Mouse (Mus musculus): ENCODE measurements at regions not wholly inside any gene's neighbourhood (a gene's known extent, or its start where the extent isn't known, plus 50 kb on each side); places are given as distances from the start of the nearest gene placed in this dataset.
"Not testable (repeated sequence)": the region's sequence is repeated elsewhere in the genome, so short reads cannot be mapped to it uniquely, and the experiment has no call there.

DNA sequence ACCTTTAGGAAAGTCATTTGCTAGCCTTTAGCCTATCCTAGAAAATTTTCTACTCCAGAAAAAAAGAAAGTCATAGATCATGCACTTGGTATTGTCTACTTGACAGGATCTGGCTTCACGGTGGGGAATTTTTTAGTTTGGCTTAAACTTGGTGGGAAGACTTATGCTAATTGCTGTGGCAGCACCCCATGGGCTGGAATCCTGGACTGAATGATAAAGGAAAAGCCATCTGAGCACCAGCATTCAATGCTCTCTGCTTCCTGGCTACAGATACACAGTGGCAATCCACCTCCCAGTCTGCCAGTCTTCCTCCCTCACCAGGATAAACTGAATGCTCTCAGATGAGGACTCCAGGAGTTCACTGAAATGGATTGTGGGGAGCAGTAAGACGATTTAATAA is 220.1 kb downstream of the Diras2 start:
- in situ Hi-C loops (cut with MboI, MseI) = no loop called here

DNA sequence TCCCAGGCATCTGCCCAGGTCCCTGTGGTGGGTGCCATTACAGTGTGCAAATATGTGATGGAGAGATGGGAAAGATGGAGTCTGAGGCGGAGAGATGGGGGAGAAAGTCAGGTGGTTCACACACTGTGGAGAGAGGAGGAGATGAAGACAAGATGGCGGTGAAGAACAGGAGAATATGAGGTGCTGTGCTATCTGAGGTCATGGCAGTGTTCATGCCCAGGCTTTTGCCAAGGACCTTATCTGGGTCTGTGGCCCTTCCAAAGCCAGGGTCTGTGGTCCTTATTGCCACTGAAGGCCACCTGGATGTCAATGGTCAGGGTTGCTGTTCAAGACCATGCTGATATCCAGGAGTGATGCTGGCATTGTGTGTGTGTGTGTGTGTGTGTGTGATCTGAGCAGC is 212.8 kb downstream of the Diras2 start:
- in situ Hi-C loops (cut with MboI, MseI) = no loop called here

DNA sequence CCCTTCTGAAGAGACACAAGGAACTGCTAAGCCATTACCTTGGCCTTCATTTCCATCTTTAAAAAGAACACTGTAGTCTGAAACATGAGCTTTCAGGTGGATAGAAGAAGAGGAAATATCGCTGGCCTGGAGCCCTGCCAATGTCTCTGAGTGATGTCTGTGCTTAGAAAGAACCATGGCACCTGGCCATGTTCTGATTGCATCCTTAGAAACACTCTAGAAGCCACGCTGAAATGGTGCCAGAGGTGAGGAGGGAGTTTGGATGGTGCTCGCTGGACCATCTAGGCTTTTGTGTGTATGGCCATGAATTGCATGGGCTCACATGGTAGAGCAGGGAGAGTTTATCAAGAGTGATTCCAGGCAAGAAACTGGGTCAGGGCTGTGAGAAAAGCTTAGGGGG is 207.4 kb downstream of the Diras2 start:
- in situ Hi-C loops (cut with MboI, MseI) = no loop called here

DNA sequence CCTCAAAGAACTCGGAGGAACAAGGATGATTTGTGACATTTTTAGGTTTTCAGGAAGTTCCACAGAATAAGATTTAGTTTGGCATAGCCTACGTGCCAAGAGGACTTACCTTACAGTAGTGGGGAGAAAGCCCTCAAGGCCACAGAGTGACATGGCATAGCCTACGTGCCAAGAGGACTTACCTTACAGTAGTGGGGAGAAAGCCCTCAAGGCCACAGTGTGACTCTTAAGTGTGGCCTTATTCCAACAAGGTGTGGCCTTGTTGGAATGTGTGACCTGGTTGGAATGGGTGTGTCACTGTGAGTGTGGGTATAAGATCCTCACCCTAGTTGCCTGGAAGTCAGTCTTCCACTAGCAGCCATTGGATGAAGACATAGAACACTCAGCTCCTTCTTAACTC is 206.7 kb downstream of the Diras2 start:
- in situ Hi-C loops (cut with MboI, MseI) = not testable (repeated sequence)

DNA sequence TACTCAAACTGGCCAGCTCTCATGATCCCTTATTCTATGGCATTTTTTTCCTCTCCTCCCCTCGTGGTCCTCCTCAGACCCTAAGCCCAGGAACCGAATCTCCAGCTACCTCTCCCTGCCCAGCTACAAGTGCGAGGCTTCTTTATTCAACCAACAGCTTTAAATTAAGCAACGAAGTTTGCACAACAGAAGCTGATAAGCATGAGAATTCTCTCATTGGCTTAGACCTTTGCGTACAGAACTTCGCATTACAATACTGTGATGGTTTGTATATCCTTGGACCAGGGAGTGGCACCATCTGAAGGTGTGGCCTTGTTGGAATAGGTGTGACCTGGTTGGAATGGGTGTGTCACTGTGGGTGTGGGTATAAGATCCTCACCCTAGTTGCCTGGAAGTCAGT is 205.4 kb downstream of the Diras2 start:
- in situ Hi-C loops (cut with MboI, MseI) = not testable (repeated sequence)

DNA sequence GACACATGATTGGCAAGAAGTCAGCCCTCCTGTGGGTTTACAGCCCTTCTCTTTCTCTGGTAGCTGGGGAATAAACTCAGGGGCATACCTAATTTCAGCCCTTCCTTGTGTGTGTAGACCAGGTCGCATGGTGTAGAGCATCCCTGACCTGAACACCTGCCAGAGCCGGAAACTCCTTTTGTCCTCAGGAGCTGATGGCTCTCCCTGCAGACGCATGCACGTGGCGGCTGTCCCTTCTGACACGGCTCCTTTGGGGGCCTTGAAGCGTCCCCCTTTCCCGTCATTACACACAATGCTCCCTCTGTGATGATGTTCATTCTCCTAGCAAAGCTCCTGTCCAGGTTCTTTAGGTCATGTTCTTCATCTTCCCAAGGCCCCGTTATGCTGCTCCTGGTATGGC is 203.3 kb downstream of the Diras2 start:
- in situ Hi-C loops (cut with MboI, MseI) = no loop called here

DNA sequence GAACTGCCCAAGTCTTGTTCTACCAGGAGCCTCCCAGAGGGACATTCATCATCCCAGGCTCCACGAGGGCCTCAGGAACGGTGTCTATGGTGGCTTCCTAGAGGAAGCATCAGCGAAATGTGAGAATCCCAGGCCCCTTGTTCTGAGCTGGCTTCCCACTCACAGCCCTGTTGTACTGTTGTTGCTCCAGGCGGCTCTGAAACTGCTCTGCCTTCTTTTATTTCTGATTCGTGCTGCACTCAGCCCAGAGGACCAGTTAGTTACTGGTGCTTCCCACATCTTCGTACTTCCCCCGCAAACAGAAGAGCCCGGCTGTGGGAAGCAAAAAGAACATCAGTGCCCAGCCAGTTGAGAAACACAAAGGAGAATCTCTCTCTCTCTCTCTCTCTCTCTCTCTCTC is 202.3 kb downstream of the Diras2 start:
- in situ Hi-C loops (cut with MboI, MseI) = no loop called here

DNA sequence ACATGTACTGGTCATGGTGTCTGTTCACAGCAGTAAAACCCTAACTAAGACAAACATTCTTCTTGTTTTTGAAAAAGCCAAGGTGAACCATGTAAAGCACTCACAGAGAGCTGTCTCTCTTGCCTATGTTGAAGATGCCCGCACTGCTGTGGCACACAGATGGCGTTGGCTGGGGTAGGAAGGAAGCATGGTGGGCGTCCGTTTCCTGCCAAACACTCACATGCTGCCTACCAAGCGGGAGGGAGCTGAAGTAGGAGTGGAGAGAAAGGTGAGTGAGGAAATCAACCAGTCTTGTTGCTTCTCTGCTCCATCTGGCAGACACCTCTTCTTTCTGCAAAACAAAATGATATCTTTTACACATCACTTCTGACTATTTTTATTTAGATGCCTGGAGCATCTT is 200.0 kb downstream of the Diras2 start:
- in situ Hi-C loops (cut with MboI, MseI) = no loop called here

DNA sequence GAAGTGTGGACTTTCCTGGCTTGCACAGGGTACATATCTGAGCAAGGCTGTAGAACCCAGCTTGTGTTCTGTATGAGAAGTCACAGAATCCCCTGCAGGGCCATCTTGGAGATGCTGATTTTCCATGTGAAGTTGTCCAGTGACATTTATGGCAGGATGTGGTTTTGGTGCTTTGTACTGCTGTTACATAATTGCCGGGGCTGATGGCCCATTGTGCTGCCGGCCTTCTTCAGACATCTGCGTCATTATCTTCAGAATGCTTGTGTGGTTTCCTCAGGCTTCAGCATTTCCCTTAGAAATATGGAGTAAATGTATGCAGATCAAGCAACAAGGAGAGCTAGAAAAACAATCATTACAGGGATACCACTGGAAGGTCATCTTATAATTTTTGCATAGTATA is 196.1 kb downstream of the Diras2 start:
- in situ Hi-C loops (cut with MboI, MseI) = no loop called here

DNA sequence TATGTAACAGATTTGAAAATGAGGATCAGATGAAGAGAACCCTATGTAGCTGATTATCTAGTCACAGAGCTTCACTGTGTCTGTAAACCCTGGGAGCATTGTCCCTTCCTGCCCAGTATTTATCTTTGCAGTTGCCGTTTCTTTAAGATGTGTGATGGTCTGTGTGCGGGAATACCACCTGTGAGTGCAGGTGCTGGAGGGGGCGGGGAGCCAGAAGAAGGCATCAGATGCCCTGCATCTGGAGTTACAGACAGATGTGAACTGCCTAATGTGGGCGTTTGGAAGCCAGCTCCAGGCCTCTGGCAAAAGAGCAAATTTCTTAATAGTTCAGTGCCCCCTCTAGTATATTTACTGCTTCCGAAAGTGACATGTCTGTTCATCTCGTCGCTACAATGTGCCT is 193.1 kb downstream of the Diras2 start:
- in situ Hi-C loops (cut with MboI, MseI) = no loop called here

DNA sequence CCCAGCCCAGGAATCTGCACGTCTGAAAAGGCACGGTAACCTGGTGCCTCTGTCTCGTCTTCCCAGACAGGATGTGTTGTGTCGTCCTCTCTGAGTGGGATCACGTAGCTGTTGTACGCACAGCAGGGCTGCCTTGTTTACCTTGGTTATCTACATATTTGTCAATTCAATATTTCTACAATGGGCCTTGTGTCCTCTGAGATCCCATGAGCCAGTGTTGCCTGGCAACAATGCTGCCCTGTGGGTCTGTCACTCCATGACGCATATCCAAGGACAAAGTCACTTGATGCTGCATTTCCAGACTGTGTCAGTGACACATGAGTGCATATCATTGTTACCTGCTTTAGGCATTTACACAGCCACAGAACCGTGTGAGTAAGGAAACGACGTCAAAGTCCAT is 191.9 kb downstream of the Diras2 start:
- in situ Hi-C loops (cut with MboI, MseI) = no loop called here

DNA sequence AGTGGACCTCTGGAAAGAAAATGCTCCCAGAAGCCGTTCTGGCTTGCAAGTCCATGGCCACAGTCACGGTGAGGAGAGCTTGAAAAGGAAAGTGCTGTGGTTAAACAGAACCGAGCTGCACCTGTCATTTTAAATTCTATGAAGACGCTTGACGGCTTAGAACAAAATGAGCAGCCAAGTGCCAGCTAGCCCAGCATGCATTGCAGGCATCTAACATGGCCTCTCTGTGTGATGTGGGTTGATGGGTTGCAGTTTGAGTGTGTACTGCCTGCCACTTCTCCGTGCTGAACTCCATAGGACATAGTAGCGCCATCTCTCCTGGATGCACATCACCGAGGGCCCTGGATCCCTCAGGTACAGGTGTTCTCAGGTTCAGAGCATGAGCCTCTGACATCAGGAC is 189.1 kb downstream of the Diras2 start:
- in situ Hi-C loops (cut with MboI, MseI) = no loop called here

DNA sequence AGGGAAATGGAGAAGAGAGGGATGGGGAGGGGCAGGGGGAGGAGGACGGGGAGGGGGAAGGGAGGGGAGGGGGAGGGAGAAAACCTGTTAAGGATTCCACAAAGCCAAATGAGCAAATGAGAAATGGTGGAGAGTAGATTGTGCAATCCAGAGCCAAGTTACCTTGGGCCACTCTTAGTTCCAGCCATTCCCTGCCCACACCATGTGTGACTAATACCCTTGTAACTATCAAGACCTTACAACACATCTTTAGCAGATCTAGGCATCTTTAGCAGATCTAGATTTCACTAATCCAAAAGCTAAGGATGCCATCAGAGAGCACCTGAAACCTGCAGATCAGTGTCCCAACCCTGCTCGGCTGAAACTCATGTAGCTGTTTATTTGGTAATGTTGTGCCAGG is 186.7 kb downstream of the Diras2 start:
- in situ Hi-C loops (cut with MboI, MseI) = no loop called here

DNA sequence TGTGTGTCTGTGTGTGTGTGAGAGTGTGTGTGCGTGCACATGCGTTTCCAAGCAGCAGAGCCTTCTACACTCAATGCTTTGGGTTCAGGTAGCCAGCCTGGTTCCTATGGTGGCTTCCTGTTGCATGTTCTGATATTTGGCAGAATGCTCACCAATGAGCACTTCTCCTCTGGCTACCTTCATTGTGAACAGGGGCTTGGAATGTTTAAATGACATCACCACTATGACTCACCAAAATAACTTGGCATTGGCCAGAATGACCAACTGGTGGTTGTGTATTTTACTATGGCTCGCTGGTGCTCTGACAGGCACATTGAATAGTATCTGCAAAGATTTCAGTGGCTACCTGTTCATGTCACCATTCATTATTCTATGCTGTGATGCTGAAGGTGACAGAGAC is 186.2 kb downstream of the Diras2 start:
- in situ Hi-C loops (cut with MboI, MseI) = no loop called here

DNA sequence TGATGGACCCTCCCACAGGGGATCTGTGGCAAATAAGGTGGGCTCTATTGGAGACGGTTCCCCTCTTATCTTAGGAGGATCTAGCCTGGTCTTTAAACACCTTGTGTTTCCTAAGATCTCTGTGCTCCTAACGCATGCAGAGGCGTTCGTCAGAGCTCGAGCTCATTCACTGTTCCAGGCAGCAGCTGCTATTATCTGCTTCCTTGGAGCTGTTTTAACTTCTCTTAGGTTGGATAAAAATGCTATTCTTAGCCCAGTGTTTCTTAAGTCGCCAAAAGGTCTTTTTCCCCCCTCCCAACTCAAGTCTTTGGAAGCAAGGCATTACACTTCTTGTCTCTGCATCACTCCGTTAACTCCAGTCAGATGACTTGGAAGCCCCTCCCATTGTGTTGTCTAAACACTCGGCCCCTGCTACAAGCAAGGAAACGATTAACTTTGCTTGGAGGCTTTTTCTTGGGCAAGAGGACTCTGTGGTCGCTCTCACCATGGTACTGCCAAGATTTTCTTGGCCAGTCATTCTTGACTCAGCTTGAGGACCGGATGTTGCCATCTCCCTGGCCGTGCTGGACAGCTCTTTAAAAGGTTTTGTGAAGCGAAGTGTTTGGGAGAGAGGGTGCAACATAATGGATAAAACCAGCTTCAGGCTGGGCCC is 185.6 kb downstream of the Diras2 start:
- in situ Hi-C loops (cut with MboI, MseI) = no loop called here

DNA sequence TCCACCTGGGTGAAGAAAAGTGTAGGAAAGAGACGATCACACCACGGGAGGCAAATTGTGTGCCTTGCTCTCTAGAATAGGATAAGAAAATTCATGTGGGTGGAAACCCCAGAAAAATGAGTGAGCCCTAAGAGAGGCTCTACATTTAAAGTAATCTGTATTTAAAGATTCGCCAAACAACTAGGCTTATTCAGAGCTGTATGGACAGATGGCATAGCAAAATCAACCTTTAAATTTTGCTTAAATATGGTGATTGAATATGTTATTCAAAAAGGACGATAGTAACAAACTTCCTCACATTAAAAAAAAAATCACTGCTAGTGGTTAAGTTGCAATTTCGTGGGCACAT is 185.1 kb downstream of the Diras2 start:
- in situ Hi-C loops (cut with MboI, MseI) = no loop called here

DNA sequence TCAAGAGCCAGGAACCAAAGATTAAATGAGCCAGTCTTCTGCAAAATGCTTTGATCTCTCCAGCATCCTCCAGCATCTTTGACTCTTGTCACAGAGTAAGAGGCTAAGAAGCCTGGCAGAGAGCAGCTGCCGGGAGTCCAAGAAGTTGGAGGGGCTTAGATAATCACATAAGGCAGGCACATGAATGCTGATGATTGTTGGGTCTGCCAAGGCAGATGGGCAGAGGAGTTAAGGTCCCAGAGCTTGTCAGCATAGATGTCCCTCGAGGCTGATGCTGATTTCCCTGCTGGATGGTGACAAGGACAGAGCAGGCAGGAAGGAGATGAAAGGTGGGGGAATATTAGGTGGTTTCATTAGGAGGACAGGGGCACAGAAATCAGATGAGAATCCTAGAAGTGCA is 183.4 kb downstream of the Diras2 start:
- in situ Hi-C loops (cut with MboI, MseI) = no loop called here

DNA sequence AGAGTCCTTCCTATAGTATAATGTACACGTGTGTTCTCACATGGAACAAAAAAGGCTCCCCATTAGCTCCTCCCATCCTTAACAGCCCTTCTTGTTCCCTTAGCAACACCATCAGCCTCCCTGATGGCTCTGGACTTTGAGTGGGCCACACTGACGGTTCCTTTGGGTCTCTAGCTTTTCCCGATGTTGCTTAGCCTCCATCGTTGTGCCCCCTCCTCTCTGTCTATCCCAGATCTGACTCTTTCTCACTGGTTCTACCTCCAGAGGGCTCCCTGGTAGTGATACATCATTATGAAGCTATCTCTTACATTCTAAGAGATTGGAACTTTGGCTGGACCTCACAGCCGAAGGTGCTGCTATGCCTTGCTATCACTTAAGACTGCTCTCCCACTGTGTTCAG is 181.5 kb downstream of the Diras2 start:
- in situ Hi-C loops (cut with MboI, MseI) = no loop called here

DNA sequence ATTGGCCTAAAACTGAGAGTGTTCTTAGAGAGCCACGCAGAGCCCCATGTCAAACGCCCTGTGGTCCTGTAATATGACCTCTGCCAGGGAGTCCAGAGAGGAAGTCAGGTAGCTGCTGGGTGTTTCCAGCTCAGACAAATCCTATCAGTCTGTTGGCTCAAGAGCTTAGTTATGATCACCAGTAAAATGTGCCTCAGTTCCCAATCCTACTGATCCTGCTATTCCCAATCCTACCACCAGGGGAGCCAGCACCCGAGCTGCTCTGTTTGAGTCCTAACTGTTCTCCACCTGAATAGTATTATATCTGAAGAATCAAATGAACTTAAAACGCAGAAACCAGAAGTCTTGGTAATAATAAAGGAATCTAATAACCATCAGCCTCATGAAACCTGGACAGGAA is 178.5 kb downstream of the Diras2 start:
- in situ Hi-C loops (cut with MboI, MseI) = no loop called here

DNA sequence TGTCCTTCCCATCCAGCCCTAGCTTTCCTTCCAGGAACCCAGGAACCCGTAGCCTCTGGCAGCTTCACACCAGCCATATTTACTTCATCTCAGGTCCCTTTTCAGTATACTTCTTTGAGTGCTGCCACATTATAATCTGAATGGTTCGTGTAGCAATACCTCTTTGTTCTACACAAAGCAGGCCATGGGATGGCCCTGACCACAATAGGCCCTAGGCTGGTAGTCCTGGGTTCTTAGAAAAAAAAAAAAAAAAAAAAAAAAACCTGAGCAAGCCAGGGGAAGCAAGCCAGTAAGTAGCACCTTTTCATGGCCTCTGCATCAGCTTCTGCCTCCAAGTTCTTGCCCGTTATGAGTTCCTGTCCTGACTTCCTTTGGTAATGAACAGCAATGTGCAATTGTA is 177.6 kb downstream of the Diras2 start:
- in situ Hi-C loops (cut with MboI, MseI) = no loop called here

DNA sequence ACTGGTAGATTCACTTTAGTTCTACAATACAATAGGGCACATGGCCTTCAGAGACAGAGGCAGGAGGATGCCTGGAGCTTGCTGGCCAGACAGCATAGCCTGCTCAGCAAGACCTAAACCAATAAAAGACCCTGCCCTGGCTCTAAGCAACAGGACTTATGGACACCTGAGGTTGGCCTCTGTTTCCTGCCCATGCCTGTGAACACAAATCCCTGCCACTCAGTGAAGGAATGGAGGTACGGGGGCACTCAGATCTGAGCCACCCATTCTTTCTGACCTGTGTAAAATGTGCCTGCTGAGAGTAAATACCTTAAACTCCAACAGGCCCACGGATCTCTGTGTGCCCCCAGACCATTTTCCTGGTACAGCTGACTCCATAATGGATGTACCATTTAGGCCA is 177.1 kb downstream of the Diras2 start:
- in situ Hi-C loops (cut with MboI, MseI) = no loop called here

DNA sequence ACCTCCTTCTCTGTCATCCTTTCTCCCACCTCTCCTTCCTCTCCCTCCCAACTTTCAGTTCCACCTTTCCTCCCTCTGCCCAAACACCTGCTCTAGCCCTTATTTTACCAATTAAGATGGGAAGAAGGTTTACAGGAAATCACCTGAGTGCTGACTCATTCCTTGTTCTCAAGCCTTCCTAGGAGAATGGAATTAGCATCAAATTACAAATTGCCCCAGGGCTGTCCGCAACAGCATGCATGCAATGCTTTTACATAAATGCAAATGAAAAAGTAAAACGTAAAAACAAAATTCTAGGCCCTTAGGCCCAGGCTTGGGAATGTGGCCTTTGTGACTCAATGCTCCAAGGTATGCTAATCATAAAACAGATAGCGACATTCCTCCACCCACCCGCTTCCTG is 175.2 kb downstream of the Diras2 start:
- in situ Hi-C loops (cut with MboI, MseI) = not testable (repeated sequence)

DNA sequence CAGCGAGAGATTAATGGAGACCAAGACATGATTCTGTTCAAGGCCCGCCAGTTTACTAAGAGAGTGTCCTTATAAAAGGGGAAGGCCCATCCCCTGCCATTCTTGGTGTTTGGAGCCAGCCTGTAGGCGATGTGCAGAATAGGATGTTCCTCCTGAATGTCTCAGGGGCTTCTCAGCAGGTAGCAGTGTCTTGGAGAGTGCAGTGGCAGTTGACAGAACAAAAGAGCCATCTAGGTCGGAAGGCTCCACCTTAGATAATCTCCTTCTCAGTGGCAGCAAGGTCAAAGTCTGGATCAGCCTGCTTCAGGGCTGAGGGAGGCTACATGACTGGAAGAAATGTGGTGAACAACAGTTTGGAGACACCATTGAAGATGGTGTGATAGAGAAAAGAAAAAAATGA is 171.7 kb downstream of the Diras2 start:
- in situ Hi-C loops (cut with MboI, MseI) = not testable (repeated sequence)

DNA sequence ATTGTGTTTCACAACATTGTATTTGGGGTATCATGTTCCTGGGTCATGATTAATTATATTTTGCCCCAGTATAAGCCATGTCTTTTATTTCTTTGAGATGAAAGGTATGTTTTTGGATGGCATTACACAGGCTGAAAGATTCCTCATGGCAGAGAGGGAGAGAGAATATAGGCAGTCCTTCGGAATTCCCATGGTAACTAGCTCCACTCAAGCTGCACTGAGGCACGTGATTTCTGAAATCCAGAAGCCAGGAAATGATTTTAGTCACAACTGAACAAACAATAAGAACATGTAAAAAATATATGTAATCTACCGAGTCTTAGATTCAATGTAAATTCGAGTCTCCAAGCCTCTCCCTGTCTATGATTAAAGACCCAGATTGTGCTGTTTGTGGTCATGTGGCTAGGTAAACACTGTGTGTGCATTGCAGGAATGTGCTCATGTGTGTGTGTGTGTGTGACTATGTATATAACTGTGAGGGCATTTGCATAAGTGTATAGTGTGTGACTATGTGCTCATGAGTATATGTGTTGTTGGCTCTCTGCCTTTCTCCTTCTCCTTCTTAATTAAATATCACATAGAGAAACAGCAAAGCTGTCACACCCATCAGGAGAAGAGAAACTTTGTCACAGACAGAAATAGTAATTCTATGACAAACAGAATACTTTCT is 169.8 kb downstream of the Diras2 start:
- in situ Hi-C loops (cut with MboI, MseI) = no loop called here
